Mouse (Mus musculus): ENCODE data around the gene Lrrc26. TPM values are rescaled to one million over a fixed set of nuclear protein-coding genes. Genes with fewer than 3 reads are reported as not detected.
"Not testable (repeated sequence)": the region's sequence is repeated elsewhere in the genome, so short reads cannot be mapped to it uniquely, and the experiment has no call there.

Lrrc26 gene
- polyA plus RNA-seq, 1 experiment: 2.7 TPM

DNA sequence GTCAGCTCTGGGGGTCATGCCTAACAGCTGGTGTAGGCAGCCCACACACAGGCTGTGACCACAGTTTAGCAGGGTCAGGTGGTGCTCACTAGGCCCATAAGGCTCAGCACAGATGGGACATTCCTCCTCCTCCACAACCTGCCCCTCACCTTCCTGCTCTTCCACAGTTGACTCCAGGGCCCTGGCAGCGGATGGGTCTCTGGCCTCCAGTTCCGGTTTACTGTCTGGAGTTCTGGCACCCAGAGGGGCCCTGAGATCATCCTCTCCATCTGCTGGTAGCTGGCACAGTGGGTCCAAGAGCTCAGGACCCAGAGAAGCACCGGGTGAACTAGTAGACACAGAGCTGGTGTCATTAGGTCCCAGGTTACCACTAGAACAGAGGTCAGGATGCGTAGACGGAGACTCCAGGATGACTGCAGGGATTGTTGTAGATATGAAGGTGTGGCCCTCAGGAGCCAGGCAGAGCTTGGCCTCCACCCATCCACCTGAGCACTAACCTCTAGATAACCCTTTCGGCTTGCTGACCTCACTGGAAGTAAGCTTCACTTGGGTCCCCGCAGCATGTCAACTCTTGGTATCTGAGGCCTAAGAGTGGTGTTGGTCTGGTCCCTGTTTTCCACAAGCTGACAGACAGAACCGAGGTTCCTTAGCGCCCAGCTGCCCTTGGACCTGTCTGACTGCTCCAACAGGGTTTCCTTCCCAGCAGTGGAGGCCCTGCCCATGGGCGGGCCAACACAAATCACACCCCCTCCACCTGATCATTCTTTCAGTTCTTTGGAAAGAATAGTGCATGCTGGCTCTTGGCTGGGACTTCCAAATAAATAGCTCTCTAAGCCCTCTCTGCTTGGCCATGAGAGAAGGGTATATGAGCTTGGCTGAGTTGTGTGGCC lies 43.3 kb upstream of the Lrrc26 start, which contains the start of gene AL732309.1:
Gene AL732309.1, minus strand, starts transcription at position 681 of the 890 bp plus-strand sequence.
- peak; percentile 69 for DNase-seq
- WGBS: 75% methylated on average over 10 of the region's 10 CpGs
- no peak within 1 kb of the TSS for H3K4me3 ChIP-seq (ENCODE audit: insufficient read depth, low read depth, low read length)
- TF ChIP-seq CTCF (conservative IDR thresholded peaks at IDR 0.05; ENCODE audit: insufficient read depth, insufficient read length, low read depth, low read length) (no peak), POLR2A (IDR thresholded peaks at IDR 0.05; ENCODE audit: low read depth, low read length) (no peak)
- peaks cover under 1% of the 10 kb centered on the region; the same call in 1 of the 2 replicates for H3K4me1 ChIP-seq (ENCODE audit: control insufficient read depth, insufficient read depth, low read length)
- peak within 1 kb of the TSS; percentile 6; the same call in 1 of the 2 replicates for H3K27ac ChIP-seq (ENCODE audit: insufficient read depth, low read depth, low read length)
- no peaks in the 10 kb centered on the region for H3K27me3 ChIP-seq (replicated peaks; ENCODE audit: control insufficient read depth, insufficient read depth, low read length)
- H3K36me3 ChIP-seq (ENCODE audit: control insufficient read depth, insufficient read depth, low read length): no peaks in the 10 kb centered on the region

DNA sequence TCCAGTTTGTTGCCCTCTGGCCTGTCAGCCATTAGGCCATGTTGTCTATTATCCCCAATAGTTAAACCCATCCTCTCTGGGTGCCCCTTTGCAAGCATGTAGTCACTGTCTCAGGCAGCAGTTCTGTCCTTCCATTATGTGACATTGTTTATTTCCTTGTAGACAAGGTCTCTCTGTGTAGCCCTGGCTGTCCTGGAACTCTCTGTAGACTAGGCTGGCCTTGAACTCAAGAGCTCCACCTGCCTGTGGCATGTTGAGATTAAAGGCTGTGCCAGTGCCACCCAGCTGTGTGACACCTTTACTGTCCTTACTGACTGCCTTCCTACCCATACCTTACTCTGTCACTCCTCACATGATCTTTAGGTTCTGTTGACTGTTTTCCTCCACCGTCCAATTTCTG lies 37.4 kb upstream of the Lrrc26 start:
- WGBS: 92% methylated on average over 1 of the region's 1 CpGs

DNA sequence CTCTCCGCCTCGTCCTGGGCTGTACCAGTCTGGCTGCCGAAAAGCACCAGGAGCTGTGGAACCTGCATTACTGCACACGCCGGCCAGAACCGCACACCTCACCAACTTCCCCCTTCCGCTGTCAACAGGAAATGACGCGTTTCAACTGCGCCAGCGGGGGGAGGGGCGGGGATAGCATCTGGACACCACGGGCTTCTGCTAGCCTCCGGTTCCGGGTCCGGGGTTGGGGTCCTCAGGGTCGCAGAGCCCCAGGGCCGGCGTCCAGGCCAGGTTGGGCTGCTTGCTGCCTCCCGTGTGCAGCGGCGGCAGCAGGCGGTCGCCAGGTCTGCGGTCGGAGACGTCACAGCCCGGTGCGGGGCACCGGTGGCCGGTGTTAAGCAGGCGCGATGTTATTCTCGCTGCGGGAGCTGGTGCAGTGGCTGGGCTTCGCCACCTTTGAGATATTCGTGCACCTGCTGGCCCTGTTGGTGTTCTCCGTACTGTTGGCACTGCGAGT lies 34.4 kb upstream of the Lrrc26 start, which contains the start of gene Tmem203:
Gene Tmem203, plus strand, starts transcription at position 156 of the 496 bp plus-strand sequence.
- no peaks in the 10 kb centered on the region for H3K36me3 ChIP-seq (ENCODE audit: control insufficient read depth, insufficient read depth, low read length)
- H3K27me3 ChIP-seq (replicated peaks; ENCODE audit: control insufficient read depth, insufficient read depth, low read length): no peaks in the 10 kb centered on the region
- TF ChIP-seq POLR2A (IDR thresholded peaks at IDR 0.05; ENCODE audit: low read depth, low read length) (peak; percentile 76), CTCF (conservative IDR thresholded peaks at IDR 0.05; ENCODE audit: insufficient read depth, insufficient read length, low read depth, low read length) (no peak)
- H3K4me3 ChIP-seq (ENCODE audit: insufficient read depth, low read depth, low read length): peak within 1 kb of the TSS; percentile 89
- peak within 1 kb of the TSS; percentile 37 for H3K27ac ChIP-seq (ENCODE audit: insufficient read depth, low read depth, low read length)
- H3K4me1 ChIP-seq (ENCODE audit: control insufficient read depth, insufficient read depth, low read length): peaks cover 9% of the 10 kb centered on the region; the same call in 1 of the 2 replicates
- WGBS: under 1% methylated on average over 39 of the region's 39 CpGs
- peak; percentile 93 for DNase-seq

More for the DNA sequence above, 37.4 kb upstream of the Lrrc26 start:
- DNase-seq: peak; percentile 59
- H3K4me1 ChIP-seq (ENCODE audit: control insufficient read depth, insufficient read depth, low read length): peaks cover 9% of the 10 kb centered on the region; the same call in 1 of the 2 replicates
- H3K4me3 ChIP-seq (ENCODE audit: insufficient read depth, low read depth, low read length): no peak overlapping the region
- H3K36me3 ChIP-seq (ENCODE audit: control insufficient read depth, insufficient read depth, low read length): no peaks in the 10 kb centered on the region
- no peak for TF ChIP-seq POLR2A (IDR thresholded peaks at IDR 0.05; ENCODE audit: low read depth, low read length)
- peak; percentile 65 for TF ChIP-seq CTCF (conservative IDR thresholded peaks at IDR 0.05; ENCODE audit: insufficient read depth, insufficient read length, low read depth, low read length)
- no peak overlapping the region for H3K27ac ChIP-seq (ENCODE audit: insufficient read depth, low read depth, low read length)
- no peaks in the 10 kb centered on the region for H3K27me3 ChIP-seq (replicated peaks; ENCODE audit: control insufficient read depth, insufficient read depth, low read length)

DNA sequence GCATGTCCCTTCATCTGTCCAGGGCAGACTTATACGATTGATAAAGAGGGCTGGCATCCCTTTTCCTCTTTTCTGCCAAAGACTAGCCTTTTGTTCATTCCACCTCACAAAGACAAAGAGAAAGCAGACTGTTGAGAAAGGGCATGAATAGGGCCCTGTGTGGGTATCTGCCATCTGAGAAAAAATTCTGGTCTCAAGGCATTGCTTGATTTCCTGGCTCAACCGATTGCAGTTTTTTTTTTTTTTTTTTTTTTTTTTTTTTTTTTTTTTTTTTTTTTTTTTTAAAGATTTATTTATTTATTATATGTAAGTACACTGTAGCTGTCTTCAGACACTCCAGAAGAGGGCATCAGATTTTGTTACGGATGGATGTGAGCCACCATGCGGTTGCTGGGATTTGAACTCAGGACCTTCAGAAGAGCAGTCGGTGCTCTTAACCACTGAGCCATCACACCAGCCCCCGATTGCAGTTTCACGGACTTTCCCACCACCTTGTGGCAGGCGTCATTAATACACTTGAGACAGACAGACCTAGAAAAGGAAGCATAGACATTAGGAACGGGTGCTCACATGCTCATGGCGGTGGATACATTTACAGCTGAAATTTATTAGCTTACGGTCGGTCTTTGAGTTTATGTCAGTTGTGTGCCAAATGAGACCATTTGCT lies 33.1 kb upstream of the Lrrc26 start:
- peak; percentile 39; the same call in 1 of the 2 replicates for TF ChIP-seq CTCF (conservative IDR thresholded peaks at IDR 0.05; ENCODE audit: insufficient read depth, insufficient read length, low read depth, low read length)
- DNase-seq: peak; percentile 66
- WGBS: 44% methylated on average over 12 of the region's 12 CpGs
- H3K27me3 ChIP-seq (replicated peaks; ENCODE audit: control insufficient read depth, insufficient read depth, low read length); H3K4me1 ChIP-seq (ENCODE audit: control insufficient read depth, insufficient read depth, low read length); H3K27ac ChIP-seq (ENCODE audit: insufficient read depth, low read depth, low read length); H3K36me3 ChIP-seq (ENCODE audit: control insufficient read depth, insufficient read depth, low read length): not testable (repeated sequence)
- peak overlapping the region; percentile 89; the same call in 1 of the 2 replicates for H3K4me3 ChIP-seq (ENCODE audit: insufficient read depth, low read depth, low read length)

- H3K4me3 ChIP-seq (ENCODE audit: insufficient read depth, low read depth, low read length); H3K36me3 ChIP-seq (ENCODE audit: control insufficient read depth, insufficient read depth, low read length); H3K27ac ChIP-seq (ENCODE audit: insufficient read depth, low read depth, low read length); H3K27me3 ChIP-seq (replicated peaks; ENCODE audit: control insufficient read depth, insufficient read depth, low read length); DNase-seq: not testable (repeated sequence)
- peaks cover 12% of the 10 kb centered on the region; the same call in 1 of the 2 replicates for H3K4me1 ChIP-seq (ENCODE audit: control insufficient read depth, insufficient read depth, low read length)
- 83% methylated on average over 5 of the region's 5 CpGs for WGBS
These were observed 32.5 kb upstream of the Lrrc26 start for GRCm38 (mm10) chr2:25257250-25257649.

- TF ChIP-seq CTCF (conservative IDR thresholded peaks at IDR 0.05; ENCODE audit: insufficient read depth, insufficient read length, low read depth, low read length) (peak; percentile 46), POLR2A (IDR thresholded peaks at IDR 0.05; ENCODE audit: low read depth, low read length) (no peak)
- no peak overlapping the region for H3K4me3 ChIP-seq (ENCODE audit: insufficient read depth, low read depth, low read length)
- H3K4me1 ChIP-seq (ENCODE audit: control insufficient read depth, insufficient read depth, low read length): peaks cover 12% of the 10 kb centered on the region; the same call in 1 of the 2 replicates
- WGBS: 55% methylated on average over 2 of the region's 2 CpGs
- no peaks in the 10 kb centered on the region for H3K27me3 ChIP-seq (replicated peaks; ENCODE audit: control insufficient read depth, insufficient read depth, low read length)
- DNase-seq: no peak
- H3K27ac ChIP-seq (ENCODE audit: insufficient read depth, low read depth, low read length): no peak overlapping the region
- H3K36me3 ChIP-seq (ENCODE audit: control insufficient read depth, insufficient read depth, low read length): no peaks in the 10 kb centered on the region
These were observed 30.8 kb upstream of the Lrrc26 start for GRCm38 (mm10) chr2:25258887-25259286.

GRCm38 (mm10) chr2:25261870-25262269 lies 27.8 kb upstream of the Lrrc26 start:
- peak overlapping the region; percentile 72 for H3K27ac ChIP-seq (ENCODE audit: insufficient read depth, low read depth, low read length)

More at GRCm38 (mm10) chr2:25261870-25262269, 27.8 kb upstream of the Lrrc26 start:
- Histone ChIP-seq H3K4me1 (ENCODE audit: control insufficient read depth, insufficient read depth, low read length) (peaks cover 9% of the 10 kb centered on the region; the same call in 1 of the 2 replicates), H3K36me3 (ENCODE audit: control insufficient read depth, insufficient read depth, low read length) (no peaks in the 10 kb centered on the region), H3K4me3 (ENCODE audit: insufficient read depth, low read depth, low read length) (peak overlapping the region; percentile 52), H3K27me3 (replicated peaks; ENCODE audit: control insufficient read depth, insufficient read depth, low read length) (no peaks in the 10 kb centered on the region)
- DNase-seq: no peak
- WGBS: 51% methylated on average over 12 of the region's 12 CpGs
- no peak for TF ChIP-seq CTCF (conservative IDR thresholded peaks at IDR 0.05; ENCODE audit: insufficient read depth, insufficient read length, low read depth, low read length)
- no peak for TF ChIP-seq POLR2A (IDR thresholded peaks at IDR 0.05; ENCODE audit: low read depth, low read length)

Data from kidney, adult 2 months (tissue).